Mouse (Mus musculus) cerebellum, adult 2 months (tissue): ENCODE measurements at regions not wholly inside any gene's neighbourhood (a gene's known extent, or its start where the extent isn't known, plus 50 kb on each side); places are given as distances from the start of the nearest gene placed in this dataset.

Experiments
- CTCF ChIP-seq: fragments of 200-500 bp; IDR thresholded peaks from 2 replicates; pipeline ENCODE4 v1.5.1; 2011; ENCODE audit warnings: low read depth, mild to moderate bottlenecking, control low read depth, low read length, moderate library complexity, borderline replicate concordance; ENCODE audit not compliant: insufficient read depth
- POLR2A ChIP-seq: fragments of 200-500 bp; IDR thresholded peaks from 2 replicates; pipeline ENCODE4 v1.6.1; 2011; ENCODE audit warnings: low read length, control low read depth, borderline replicate concordance; ENCODE audit not compliant: insufficient read depth

DNA sequence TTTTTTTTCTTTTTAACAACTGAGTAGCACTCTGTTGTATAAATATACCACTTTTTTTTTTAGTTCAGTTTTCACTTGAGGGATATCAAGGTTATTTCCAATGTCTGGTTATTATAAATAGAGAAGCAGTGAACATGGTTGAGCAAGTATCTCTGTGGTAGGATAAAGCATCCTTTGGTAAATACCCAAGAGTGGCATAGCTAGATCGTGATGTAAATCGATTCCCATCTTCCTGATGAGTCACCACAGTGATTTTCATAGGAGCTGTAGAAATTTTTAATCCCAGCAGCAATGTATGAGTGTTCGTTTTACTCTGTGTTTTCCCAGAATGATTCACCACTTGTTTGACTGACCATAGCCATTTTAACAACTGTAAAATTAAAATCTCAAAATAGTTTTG, 2212.0 kb downstream of the 9330182O14Rik start:
- TF ChIP-seq POLR2A (no peak), CTCF (no peak)
